Mouse (Mus musculus) bone marrow macrophage, adult 2 months (primary cell): ENCODE measurements at regions not wholly inside any gene's neighbourhood (a gene's known extent, or its start where the extent isn't known, plus 50 kb on each side); places are given as distances from the start of the nearest gene placed in this dataset.

Experiments used
- H3K27ac ChIP-seq: 2 replicates; pipeline ENCODE4 v1.5.1; 2012; ENCODE audit warnings: low read depth, low read length; ENCODE audit not compliant: insufficient read depth
- H3K4me1 ChIP-seq: 2 replicates; pipeline ENCODE4 v1.6.1; 2012; ENCODE audit warnings: low read length; ENCODE audit not compliant: control insufficient read depth, insufficient read depth
- H3K4me3 ChIP-seq: 2 replicates; pipeline ENCODE4 v1.5.1; 2012; ENCODE audit warnings: mild to moderate bottlenecking, low read length, moderate library complexity; ENCODE audit not compliant: insufficient read depth
- CTCF ChIP-seq: IDR thresholded peaks from 2 replicates; pipeline ENCODE4 v1.5.1; 2012; ENCODE audit warnings: low read depth, mild to moderate bottlenecking, low read length, moderate library complexity
- POLR2A ChIP-seq: IDR thresholded peaks from 2 replicates; pipeline ENCODE4 v1.6.1; 2012; ENCODE audit warnings: mild to moderate bottlenecking, low read depth, low read length, borderline replicate concordance

- H3K4me3 ChIP-seq, result no peak overlapping the region
- TF ChIP-seq POLR2A (no peak), CTCF (no peak)
- H3K27ac ChIP-seq, result no peak overlapping the region
- H3K4me1 ChIP-seq, result no peaks in the 10 kb centered on the region
Observed at GRCm38 (mm10) chr6:98769322-98769721, 426.8 kb upstream of the Gm765 start.

GRCm38 (mm10) chr6:98767858-98768336 is 425.3 kb upstream of the Gm765 start:
- no peaks in the 10 kb centered on the region for H3K4me1 ChIP-seq
- H3K27ac ChIP-seq, result no peak overlapping the region
- no peak for TF ChIP-seq CTCF
- TF ChIP-seq POLR2A, result no peak
- H3K4me3 ChIP-seq, result no peak overlapping the region

- TF ChIP-seq CTCF (no peak), POLR2A (no peak)
- Histone ChIP-seq H3K4me3 (no peak overlapping the region), H3K27ac (no peak overlapping the region), H3K4me1 (no peaks in the 10 kb centered on the region)
Observed at GRCm38 (mm10) chr6:98754487-98754886, 411.9 kb upstream of the Gm765 start.

- TF ChIP-seq CTCF (no peak), POLR2A (no peak)
- no peak overlapping the region for H3K27ac ChIP-seq
- H3K4me1 ChIP-seq, result no peaks in the 10 kb centered on the region
- H3K4me3 ChIP-seq, result no peak overlapping the region
Observed at GRCm38 (mm10) chr6:98748618-98749017, 406.1 kb upstream of the Gm765 start.

- no peak overlapping the region for H3K4me3 ChIP-seq
- H3K4me1 ChIP-seq, result no peaks in the 10 kb centered on the region
- no peak overlapping the region for H3K27ac ChIP-seq
- TF ChIP-seq POLR2A (no peak), CTCF (no peak)
Observed at GRCm38 (mm10) chr6:98746976-98747375, 404.4 kb upstream of the Gm765 start.

- no peaks in the 10 kb centered on the region for H3K4me1 ChIP-seq
- no peak for TF ChIP-seq CTCF
- TF ChIP-seq POLR2A, result no peak
- no peak overlapping the region for H3K27ac ChIP-seq
- no peak overlapping the region for H3K4me3 ChIP-seq
Observed at GRCm38 (mm10) chr6:98740447-98740846, 397.9 kb upstream of the Gm765 start.

- no peak overlapping the region for H3K27ac ChIP-seq
- H3K4me1 ChIP-seq, result no peaks in the 10 kb centered on the region
- H3K4me3 ChIP-seq, result no peak overlapping the region
- TF ChIP-seq CTCF (no peak), POLR2A (no peak)
Observed at GRCm38 (mm10) chr6:98731010-98731530, 388.5 kb upstream of the Gm765 start.

- H3K27ac ChIP-seq, result no peak overlapping the region
- TF ChIP-seq CTCF (no peak), POLR2A (no peak)
- H3K4me1 ChIP-seq, result no peaks in the 10 kb centered on the region
- H3K4me3 ChIP-seq, result no peak overlapping the region
Observed at GRCm38 (mm10) chr6:98726605-98727144, 384.1 kb upstream of the Gm765 start.

GRCm38 (mm10) chr6:98704887-98705622 is 362.5 kb upstream of the Gm765 start:
- no peaks in the 10 kb centered on the region for H3K4me1 ChIP-seq
- H3K4me3 ChIP-seq, result no peak overlapping the region
- no peak overlapping the region for H3K27ac ChIP-seq
- no peak for TF ChIP-seq POLR2A
- no peak for TF ChIP-seq CTCF

- no peak for TF ChIP-seq CTCF
- TF ChIP-seq POLR2A, result no peak
- H3K4me3 ChIP-seq, result no peak overlapping the region
- H3K27ac ChIP-seq, result no peak overlapping the region
- no peaks in the 10 kb centered on the region for H3K4me1 ChIP-seq
Observed at GRCm38 (mm10) chr6:98697571-98697970, 355.0 kb upstream of the Gm765 start.
